Mouse (Mus musculus) layer of hippocampus, postnatal 36 days (tissue): ENCODE measurements at regions not wholly inside any gene's neighbourhood (a gene's known extent, or its start where the extent isn't known, plus 50 kb on each side); places are given as distances from the start of the nearest gene placed in this dataset.

Source experiments
- DNase-seq, 2 experiments: peaks; one replicate each; pipeline ENCODE4 v3.0.0; 2022

DNA sequence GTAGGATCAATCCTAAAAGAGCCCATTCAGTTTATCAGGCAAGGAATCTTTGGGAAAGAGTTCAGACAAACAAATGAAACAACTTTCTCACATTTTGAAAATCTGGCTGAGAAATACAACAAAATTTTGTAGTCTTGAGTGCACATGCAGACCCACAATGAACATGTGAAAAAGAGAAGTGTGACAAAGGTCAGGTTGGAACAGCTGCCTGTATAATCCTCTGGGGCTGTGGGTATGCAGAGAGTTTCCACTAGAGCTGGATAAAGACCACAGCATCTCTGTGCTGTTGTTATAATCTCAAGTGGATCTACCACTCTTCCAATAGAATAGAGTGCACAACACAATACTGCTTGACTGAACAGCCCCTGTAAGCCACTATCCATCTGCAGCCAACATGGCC is 482.3 kb downstream of the Irx1 start:
- DNase-seq = no peak

DNA sequence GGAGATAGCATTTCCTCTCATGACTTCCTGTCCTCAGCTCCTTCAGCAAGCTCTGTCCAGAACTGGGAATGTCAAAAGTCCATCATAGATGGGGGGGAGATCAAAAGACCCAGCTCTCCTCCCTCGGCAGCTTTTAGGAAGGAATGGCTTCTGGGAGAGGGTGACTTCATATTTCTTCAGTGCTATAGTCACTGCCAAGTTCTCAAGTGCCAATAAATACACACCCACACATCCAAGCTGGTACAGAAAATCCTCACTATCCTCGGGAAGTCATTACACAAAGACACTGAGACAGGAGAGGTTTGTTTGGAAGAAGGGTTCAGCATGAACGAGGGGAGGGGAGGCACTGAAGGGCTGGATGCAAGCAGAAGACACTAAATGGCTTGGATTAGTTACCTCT is 502.0 kb downstream of the Irx1 start:
- DNase-seq = no peak

DNA sequence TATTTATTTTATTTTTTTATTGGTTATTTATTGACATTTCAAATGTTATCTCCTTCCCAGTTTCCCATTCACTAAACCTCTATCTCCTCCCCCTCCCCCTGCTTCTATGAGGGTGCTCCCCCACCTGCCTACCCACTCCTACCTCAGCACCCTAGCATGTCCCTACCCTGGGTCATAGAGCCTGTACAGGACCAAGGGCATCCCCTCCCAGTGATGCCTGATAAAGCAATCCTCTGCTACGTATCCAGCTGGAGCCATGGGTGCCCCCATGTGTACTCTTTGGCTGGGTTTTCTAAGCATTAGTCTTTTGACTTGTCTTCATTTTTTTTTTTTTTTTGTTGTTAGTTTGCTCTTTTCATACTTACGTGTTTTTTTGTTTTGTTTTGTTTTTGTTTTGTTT is 502.9 kb downstream of the Irx1 start:
- DNase-seq = no peak

DNA sequence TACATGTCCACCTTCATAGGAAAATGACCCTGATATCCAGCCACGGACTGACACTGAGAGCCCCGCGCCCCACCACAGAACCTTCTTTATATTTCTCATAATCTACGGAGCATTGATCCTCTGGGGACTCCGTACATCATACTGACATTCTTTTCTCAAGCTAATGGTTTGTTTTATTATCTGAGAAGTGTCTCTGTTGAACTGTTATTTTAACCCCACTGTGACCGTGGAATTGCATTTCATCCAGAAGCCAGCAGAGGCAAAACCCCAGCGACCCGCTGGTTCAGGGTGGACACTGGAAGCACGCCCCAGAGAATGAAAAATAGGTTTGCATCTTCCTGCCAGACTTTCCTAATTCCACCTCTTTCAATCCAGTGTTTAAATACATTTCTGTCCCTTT is 503.4 kb downstream of the Irx1 start:
- no peak for DNase-seq

DNA sequence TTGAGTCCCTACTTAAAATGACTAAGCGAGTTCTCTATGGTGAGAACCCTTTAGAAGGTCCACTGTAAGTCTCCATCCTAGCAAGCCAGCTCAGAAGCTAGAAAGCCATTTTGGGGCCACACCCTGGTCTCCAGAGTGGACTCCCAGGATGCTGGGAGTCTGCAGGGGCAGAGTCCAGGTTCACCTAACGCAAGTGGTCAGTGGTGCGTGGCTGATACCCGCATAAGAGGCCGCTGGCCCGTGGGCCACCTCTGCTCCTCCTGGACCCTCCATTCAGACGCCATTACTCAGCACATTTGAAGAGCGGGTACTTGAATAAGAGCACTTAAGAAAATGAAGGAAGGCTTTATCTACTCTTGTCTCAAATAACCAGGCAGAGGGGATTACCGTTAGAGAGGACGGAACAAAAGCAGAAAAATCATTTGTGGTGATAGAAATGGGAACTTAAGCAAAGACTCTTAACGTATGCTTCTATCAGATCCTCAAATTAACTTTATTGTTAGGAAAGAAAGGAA is 504.4 kb downstream of the Irx1 start:
- no peak for DNase-seq

DNA sequence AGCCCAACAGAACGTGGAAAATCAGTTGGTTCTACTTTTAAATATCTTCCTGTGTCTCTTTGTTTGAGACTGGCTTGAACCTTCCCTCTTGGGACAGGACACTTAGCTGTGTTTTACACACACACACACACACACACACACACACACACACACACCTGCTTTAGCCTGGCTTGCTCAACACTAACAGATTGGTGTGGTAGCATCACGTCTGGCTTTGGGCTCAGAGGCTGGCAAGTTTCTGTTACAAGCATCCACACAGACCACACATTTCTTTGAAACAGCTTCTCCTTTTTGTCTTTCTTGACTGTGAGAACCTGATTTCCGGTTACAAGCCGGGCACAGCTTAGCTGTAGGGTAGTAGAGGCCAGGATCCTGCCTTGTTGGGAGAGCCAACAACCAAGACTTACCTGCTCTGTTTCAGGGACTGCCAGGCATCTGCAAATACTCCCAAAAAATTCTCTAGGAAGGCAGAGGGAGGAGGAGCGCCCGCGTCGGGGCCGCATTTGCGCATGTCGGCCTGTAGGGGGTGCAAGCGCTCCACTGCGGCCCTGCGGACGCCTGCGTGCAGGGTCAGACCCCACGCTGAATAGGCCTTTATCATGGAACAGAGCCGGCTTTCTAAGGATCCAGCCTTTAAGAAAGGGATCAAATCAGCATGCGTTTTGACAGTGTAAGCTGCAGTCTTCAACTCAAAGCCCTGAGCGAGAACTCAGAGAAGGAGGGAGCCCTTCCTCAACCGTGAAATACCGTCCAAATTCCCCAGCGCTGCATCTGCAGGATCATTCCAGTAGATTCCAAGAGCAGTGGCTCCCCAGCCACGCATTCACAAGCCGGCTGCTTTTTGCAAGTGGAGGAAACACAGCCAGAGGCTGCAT is 505.2 kb downstream of the Irx1 start:
- DNase-seq = peak; percentile 60 to 74

DNA sequence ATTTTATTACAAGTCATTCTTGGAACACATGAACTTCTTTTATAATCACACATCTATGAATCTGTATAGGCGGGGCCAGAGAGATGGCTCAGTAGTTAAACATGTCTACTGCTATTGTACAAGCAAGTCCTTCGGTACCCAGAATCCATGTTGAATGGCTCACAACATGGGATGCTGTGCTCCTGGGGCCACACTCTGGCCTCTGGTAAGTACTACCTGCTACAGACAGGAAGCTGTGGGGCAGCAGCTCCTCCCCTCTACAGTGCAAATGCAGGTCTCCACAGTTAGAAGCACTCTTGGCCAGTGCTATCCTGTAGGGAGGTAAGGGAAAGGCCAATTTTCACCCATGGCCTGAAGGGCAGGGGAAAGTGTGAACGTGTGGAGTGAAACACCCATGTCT is 506.0 kb downstream of the Irx1 start:
- DNase-seq = no peak

DNA sequence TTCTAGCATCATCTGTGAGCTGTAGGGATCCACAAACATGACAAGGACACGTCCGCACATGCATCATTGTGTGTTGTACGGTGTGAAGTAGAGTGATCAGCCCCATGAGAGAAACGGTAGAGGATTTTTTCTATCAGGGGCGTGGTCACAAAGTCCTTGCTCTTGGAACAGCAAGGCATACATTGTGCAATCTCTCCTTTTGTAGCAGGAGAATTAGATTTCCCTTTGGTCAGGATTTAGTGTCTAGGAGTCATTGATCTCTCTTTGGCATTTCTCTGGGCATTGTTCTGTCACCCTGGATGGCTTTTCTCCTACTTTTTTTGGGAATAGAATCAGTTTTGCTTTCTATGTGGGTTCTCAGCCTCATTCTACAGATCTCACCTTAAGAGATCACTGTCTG is 511.3 kb downstream of the Irx1 start:
- no peak for DNase-seq

DNA sequence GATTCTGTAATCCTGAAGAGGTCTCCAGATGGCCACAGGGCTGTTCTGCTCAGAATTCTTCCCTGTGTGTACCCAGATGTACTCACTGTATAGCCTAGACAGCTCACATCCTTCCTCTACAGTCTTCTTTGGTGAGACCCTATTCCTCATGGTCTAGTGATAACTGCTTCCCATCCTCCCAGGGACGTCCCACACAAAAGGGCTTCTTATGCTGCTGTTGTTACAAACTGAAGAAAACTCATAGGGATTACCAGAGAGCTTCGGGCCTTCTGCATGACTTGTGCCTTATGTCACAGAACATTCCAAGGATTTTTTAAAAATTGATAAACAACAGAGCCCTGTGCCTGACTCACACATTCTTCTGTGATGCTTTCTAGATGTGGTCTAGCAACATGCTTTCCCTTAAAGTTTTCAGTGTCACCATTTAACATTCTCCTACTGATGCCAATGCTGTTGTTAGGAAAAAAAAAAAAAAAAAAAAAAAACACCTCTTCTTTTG is 525.9 kb downstream of the Irx1 start:
- no peak for DNase-seq

DNA sequence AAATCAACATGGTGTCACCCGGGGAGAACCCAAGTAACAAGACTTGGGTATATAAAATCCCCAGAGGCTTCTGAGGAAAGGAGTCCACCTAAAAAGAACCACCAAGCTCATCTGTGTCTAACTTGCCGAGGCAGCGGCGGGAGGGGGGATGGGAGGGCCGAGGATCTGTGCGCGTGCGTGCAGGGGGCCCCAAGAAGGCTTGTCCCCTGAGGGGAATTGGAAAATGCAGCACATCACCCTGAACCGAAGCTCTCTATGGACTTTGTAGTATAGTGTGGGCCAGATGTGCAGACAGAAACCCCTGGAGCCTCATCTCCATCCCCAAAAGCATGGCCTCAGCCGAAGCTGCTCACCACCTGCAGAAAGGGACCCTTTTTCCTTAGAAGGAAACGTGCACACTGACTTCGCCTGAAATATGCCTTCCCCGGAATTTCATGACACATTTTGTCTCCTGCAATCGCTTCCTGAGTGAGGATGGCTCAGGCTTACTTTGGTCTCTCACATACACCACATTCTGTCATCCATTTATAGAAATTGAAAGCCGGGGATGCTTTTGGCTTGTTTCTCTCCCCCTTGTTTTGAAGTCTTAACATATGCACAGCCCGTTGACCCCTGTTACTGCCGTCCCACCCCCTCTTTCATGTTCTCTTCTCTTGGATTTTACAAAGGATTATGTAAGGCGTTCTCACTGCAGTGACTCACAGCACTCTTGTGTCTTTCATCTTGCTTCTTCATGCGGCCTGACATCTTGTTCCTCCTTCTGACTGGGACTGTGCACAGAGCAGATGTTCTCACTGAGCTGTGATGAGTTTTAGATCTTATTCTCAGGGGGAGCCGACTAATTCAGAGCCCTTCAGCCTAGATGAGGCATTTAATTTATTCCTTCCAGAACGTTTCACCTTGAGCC is 559.6 kb downstream of the Irx1 start:
- peak; percentile 15 to 19 for DNase-seq

DNA sequence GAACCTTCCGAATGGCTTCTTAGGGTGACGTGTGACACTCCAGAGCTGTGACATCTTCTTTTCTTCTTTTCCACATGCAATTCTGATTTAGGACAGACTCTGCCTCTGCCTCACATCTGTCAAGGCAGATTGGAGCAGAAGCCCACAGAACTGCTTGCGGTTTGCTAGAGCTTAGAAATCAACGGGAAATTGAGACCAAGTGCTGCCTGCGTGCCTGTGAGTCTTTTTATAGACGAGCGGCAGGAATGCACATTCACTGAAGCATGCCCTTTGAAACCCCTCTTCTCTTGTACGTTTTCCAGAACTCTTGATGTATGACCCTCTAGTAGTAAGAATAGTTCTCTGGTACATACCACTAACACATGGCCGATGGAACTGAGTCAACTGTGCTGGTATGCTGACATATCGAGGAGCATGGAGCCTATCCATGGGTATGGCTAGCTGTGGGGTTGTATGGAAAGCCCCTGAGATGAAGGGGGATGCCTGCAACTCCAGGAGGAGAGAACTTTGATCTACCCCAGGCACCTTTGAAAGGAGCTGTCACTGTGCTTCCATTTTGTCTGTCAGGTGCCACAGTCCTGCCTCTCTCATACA is 552.2 kb upstream of the Adamts16 start:
- DNase-seq = no peak

DNA sequence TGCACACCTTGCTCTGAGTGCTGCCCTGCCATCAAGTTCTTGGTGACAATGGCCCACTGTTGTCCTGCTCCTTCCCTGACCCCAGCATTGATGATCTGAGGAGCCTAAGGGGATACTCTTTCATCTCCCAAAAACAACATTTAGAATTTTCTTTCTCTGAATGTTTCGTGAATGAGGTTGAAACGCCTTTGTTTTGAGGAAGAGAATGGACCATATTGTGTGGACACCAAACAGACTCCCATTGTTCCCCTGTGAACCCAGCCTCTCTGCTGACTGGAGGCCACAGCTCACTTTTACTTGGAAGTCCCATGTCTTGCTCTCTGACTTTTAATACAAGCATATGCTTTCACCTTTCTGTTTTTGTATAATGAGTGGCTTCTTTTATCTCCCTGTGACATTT is 537.0 kb upstream of the Adamts16 start:
- no peak for DNase-seq

DNA sequence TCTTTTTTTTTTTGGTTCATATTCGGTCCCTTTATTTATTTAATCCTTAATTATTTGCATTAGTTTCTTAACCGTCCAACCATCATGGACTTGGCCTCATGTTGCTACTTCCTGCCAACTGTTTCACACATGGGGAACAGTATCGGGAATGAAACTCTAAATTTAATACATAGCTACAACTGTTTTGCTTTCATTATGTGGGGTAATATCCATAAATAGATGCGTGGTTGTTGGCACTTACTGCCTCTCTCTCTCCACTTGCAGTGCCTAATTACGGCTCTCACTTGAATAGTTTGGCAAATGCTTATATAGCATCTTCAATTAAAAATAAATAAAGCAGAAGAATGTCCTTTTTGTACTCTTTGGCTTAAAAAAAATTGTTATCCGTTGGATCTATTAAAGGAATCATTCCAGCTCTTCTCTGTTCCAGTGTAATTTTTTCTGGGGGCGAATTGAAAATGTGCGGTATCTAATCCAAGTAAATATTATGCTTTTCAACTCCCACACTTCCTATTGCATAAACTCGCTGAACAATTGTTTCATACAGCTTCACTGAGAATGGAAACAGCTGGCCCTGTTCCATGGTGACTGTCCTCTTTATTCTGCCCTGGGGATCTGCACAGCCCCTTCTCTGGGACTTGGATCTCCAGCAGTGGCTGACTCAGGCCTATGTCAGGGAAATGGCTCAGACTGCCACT is 534.4 kb upstream of the Adamts16 start:
- peak; percentile 31 to 33 for DNase-seq

DNA sequence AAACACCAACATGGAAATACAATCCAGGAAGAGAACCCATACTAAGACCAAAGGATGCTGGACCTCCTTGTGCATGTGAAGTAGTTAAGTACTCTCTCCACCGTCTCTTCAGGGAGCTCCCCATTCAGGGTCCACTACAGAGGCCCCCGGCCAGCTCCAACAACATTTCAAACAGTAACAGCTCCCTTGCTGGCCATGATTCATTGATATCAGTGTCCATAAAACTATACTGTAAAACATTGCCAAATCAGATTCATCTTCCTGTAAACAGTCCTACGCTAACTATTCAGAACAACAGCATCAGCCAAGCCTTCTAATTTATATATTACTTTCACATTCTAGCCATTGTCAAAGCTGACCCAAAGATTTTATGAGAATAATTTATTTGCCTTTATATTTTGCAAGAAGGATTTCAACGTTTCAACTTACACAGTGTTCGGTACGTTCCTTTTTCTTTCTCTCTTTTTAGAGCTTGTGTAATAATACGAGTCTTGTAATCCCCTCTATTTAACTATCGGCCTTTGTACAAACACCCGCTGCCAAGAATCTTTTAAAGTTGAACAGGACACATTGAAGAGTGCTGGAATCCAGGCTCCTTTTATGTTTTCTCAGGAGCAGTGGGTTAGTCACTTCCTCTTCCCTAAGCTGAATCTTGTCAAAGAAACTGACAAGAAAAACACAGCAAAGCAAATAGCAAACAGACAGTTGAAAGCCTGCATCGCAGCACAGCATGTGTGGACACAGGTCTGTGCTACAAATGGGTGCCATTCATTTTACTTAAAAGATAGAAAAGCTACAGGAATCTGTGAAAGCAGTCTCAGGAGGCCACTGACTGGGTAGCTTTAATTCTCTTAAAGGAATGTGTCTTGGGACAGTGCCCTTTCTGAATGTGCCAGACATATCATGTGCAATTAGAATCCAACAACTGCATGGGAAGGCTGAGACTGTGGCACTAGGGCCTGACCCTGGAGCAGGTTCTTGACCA is 531.4 kb upstream of the Adamts16 start:
- no peak for DNase-seq

DNA sequence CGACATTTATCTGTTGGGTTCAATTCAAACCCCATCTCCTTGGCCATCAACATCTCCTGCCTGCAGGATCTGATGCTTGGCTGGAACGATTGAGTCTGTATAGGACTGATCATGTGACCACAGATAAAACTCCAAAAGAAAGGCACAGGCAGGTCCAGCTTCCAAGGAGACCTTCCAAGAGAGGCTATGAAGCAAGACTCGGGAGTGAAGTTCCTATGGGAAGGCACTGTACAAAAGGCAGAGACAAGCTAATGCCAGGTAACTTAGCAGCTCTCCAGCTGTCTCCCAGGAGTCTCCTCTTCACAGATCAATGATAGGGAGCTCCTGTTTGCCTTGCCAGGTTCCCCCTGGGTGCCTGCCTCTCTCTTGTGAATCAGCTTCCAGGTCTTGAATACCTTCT is 528.2 kb upstream of the Adamts16 start:
- no peak for DNase-seq

DNA sequence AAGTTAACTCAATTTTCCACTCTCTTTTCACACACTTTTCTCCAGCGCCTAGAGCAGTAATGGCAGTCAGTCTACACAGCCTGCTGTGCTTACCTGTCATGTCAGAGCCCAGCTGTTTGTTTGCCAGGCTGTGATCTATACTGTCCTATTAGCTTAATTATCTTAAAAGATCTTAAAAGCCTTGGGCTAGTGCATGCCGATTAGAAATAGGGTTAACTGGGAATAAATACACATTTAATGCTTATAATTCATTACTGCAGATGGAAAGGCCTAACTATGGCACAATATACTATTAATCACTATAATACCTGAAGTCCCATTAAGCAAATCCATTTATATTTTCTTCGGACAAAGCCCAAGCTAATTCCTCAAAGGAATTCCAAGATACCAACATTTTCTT is 523.6 kb upstream of the Adamts16 start:
- no peak for DNase-seq

DNA sequence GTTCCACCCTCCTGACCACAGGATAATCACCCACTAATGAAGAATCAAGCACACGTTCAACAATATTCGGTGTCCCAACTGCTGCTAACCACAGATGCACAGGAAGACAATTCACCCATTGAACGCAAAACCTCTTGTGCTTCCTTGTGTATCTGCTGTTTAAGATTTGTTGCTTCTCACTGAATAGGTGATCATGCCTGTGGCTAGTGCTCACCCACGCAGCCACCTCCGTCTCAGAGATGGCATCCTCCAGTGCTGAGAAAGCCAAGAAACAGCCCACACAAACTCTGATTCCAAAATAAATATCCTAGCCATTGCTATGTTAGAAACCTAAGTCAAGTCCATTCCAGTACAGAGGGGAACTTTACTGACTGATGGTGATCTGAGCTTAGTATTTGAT is 520.7 kb upstream of the Adamts16 start:
- DNase-seq = no peak

DNA sequence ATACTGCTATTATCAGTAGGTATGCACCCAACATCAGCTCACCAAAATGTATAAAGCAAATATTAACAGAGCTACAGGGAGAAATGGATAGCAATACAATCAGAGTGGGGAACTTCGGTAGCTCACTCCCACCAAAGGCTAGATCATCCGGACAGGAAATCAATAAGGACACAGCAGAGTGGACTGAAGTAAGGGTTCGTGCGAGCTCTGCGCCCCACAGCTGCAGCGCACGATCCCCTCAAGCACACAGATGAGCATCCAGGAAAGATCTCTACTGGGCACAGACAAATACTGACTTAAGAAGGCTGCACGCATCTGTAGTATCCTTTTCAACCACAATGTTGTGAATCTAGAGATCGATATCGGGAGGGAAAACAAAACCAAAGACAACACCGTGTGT is 517.5 kb upstream of the Adamts16 start:
- DNase-seq = no peak

DNA sequence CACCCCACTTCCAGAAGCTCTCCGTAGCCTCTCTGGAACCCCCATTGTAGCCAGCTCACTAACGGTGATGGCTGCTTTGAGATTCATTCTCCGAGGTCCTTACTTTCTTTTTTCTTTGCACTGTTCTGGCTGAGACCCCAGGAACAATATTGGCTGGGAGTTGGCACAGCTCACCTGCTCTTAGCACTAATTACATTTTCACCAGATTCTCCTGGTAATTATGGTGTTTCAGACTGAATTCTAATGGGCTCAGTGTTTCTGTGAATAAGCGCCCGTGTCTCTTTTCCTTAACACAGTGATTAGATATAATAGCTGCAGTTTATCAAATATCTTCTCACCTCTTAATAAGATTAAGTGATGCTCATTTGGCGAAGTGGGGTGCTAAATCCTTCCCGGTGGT is 509.2 kb upstream of the Adamts16 start:
- DNase-seq = no peak

DNA sequence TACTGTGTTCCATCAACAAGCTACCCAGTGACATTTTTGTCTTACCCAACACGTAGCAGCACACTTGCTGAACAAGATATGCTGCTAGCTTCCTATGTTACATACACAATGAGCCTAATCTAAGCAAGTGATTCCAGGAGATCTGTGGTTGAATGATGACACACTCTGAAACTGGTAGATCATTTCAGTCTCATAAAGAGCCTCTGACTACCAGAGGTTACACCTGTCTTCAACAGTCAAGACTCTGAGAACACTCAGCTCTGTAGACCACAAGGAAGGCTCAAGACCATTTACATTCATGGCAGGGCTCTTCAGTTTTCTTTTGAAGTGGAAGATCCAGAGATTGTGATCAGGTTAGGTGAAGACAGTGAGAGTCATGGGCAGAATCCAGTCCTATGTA is 501.3 kb upstream of the Adamts16 start:
- DNase-seq = no peak

DNA sequence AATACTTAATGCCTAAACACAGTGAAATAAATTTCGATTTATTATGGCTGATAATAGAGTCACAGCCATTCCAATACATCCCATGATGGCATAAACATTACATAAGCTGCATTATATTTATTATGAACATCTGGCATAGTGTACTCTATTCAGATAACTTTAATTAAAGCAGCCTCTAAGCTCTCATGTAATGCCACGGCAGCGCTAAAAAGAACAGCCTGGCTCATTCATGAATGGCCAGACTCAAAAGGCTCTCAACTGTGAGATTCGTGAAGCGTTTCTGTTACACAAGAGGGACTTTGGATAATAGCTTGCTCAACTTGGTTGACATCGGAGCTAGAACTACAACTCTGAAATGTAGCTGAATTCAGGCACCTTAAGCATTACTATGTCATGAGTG is 497.1 kb upstream of the Adamts16 start:
- no peak for DNase-seq
